Mouse (Mus musculus): ENCODE data around the gene Fpr1. TPM values are rescaled to one million over a fixed set of nuclear protein-coding genes. Genes with fewer than 3 reads are reported as not detected.
"Not testable (repeated sequence)": the region's sequence is repeated elsewhere in the genome, so short reads cannot be mapped to it uniquely, and the experiment has no call there.

The Fpr1 gene
- total RNA-seq, 2 experiments from 2014 or later: 2.9 TPM; not detected in 1

DNA sequence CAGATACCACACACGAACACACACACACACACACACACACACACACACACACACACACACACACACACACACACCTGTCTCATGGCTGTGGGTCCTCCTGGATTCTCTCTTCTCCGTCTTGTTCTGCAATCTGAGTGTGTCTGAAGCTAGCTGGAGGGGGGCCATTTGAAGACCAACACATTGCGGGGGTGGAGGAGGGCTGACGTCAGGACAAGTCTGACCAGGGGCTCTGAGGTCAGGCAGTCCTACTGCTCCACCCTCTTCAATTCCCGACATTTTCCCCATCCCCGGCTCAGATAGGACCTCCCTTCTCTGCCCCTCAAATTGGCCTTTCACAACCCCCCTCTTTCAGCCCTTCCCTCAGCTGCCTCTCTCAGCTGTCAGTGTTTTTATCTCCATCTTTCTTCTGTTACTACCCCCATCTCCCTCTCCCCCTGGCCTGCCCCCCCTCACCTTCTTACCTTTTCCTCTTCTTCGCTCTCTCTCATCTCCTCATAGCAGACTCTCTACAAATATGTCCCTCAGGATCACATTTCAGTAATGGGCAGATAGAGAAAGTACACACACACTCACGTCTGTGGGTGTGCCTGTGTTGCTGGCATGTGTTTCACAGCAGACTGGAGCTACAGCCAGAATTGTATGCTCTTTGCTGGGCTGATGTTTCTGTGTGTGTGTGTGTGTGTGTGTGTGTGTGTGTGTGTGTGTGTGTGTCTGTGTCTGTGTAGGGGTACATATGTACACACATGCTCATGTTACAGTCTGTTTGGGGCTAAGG lies 28.5 kb downstream of the Fpr1 start, which contains the start of gene Has1:
Has1 (minus strand) TSS at position 142 of the 775 bp plus-strand sequence.
- no peak for ATAC-seq (replicated peaks; ENCODE audit: poor library complexity, severe bottlenecking)

DNA sequence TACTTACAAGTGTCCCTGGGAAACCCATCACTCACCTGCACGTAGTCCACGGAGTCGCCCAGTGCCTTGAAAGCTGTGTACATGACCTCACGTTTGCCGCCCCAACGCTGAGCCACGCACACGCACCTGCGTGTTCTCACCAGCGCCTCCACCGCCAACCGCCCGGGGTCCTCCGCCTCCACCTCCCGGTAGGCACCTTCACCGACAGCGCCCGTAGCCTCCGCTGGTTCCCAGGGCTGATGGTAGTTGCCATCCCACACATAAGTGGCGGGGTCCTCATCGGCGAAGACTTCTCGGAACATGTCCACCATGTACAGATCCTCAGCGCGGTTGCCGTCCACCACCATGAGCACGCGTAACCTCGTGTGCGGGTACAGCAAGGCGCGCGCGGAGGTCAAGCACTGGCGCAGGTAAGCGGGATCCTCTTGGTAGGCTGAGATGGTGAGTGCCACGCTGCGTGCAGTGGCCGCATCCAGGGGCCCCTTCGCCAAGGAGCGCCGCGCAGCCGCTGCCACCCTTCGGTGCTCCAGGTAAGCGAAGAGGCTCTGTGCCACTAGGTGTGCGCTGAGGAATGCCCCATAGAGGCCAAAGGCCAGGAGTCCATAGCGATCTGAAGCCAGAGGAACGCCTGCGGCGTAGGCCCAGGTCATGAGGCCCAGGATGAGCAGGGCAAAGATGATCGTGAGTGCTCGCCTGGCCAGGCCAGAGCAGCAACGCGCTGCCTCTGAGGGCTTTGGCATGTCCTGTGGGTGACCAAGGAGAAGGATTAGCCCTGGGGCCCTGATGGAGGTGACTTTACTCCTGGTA lies 33.6 kb downstream of the Fpr1 start:
- ATAC-seq (replicated peaks; ENCODE audit: poor library complexity, severe bottlenecking): peak; percentile 15; the same call in 1 of the 2 replicates

DNA sequence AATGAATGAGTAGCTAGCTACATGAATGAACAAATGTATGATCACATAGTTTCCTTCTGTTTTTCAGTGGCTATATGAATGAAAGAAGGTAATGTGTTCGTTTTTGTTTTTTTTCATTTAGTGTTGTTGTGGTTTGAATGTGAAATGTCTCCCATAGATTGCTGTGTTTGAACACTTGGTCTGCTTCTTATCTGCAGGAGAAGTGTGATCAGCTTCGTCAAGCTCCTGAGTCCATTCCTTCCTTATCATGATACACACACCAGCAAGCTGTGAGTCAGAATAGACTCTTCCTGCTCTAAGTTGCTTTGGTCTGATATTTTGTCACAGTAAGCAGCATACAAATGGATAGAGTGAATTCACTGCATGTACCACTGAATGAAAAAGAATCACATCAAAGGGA lies 34.8 kb downstream of the Fpr1 start:
- no peak for ATAC-seq (replicated peaks; ENCODE audit: poor library complexity, severe bottlenecking)

DNA sequence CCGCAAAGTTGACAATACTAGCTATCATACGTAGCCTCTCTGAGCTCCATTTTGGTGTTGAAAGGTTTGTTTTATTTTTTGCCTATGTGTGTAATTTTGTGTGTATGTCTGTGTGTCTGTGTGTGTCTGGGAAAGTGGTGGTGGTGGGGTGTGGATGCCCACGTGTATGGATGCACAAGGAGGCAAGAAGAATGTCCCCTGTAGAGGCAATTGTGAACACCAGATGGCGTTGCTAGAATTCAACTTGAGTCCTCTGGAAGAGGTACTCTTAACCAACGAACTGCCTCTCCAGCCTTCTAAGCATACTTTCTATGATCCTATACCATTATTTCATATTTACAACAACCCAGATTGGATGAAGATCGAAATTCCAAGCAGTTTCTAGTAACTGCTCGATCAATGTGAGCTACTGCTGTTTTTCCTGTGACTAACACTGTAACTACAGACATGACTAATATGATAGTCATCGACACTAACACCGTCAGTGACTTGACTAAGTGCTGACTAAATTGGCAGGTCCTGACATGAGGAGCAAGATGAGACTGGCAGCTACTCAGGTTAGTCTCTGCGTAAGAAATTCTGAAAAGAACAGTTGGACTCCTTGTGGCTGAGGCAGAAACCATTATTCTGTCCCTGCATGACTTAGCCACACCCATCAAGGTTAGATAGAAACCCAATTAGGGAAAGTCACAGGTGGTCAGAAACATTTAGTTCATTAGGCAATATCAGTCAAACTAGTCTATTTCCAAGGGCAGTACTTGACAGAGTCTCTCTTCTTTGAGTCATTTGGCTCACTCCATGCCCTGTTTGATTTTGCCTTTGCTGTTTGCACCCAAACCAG lies 38.3 kb downstream of the Fpr1 start:
- peak; percentile 63; the same call in 1 of the 2 replicates for ATAC-seq (replicated peaks; ENCODE audit: poor library complexity, severe bottlenecking)

DNA sequence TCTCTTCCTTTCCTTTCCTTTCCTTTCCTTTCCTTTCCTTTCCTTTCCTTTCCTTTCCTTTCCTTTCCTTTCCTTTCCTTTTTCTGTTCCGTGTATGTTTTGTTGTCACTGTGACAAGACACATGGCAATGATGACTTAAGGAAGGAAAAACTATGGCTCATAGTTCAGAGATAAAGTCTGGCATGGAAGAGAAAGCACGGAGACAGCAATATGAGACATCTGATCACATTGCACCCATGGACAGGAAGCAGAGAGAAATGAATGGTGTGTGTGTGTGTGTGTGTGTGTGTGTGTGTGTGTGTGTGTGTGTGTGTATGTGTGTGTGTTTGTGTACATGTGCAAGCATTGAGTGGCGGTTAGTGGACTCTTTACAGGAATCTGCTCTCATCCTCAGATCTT lies 39.1 kb downstream of the Fpr1 start:
- not testable (repeated sequence) for ATAC-seq (replicated peaks; ENCODE audit: poor library complexity, severe bottlenecking)

DNA sequence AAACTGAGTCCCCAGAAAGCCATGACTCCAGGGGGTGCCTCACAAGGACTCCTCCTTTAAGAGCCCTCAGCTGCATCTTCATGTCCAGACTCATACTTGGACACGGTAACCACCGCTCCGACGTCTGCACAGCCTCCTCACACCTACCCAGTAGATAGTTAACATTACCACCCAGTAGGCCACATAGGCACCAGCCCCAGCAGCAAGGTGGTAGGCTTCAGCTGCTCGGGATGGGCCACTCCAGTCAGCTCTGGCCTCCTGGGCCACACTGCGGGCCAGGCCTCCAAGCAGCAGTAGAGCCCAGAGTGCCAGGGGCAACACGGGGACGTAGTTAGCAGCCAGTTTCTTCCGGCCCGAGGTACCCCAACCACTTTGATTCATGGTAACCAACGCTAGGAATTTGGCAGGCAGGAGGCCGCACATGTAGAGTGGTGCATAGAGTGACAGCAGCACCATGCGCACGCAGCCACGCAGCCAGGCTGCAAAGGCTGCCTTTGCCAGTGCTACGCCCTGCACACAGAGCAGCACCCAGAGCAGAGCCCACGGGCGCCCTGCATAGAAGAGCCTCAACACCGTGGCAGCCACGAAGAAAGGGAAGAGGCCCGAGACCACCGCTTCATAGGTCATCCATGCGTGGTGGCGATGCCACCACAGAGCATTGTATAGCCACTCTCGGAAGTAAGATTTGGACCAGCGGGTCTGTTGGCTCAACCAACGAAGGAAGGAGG lies 40.0 kb downstream of the Fpr1 start:
- ATAC-seq (replicated peaks; ENCODE audit: poor library complexity, severe bottlenecking): no peak

GRCm38 (mm10) chr17:17840796-17841195 lies 42.9 kb downstream of the Fpr1 start:
- ATAC-seq (replicated peaks; ENCODE audit: poor library complexity, severe bottlenecking): no peak

GRCm38 (mm10) chr17:17839276-17839675 lies 44.5 kb downstream of the Fpr1 start:
- peak; percentile 20; the same call in 1 of the 2 replicates for ATAC-seq (replicated peaks; ENCODE audit: poor library complexity, severe bottlenecking)

DNA sequence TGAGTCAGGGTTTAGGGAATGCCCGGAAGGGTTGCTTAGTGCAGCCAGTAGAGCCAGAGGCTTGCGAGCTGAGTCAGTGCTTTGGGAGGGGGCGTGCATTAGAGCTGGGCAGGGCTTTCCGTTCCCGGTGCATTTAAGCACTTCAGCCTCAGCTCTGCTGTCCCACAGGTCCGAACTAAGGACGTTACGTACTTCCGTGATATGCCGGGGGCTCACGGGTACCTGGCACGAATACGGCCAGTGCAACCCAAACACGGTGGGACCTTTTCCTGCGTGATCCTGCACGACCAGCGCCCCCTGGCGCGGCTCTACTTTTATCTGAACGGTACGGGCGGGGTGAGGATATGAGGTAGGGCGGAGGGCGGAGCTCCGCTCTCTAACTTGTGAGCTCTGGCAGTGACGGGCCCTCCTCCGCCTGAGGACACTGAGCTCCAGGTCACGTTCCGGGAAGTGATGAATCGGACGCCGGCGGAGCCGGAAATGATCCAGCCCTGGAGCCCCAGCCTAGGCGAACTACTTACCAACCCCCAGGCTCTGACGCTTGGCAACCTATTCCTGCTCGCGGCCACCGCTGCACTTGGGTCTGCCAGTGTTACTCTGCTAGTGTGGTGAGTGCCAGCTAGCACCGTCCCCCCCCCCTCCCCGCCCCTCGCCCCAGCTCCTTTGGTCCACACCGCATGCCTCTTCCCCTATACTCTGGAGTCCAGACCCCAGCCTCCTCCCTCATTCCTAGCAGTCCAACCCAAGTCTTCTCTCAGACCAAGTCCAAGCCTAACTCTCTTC lies 45.6 kb downstream of the Fpr1 start:
- ATAC-seq (replicated peaks; ENCODE audit: poor library complexity, severe bottlenecking): peak; percentile 91

- no peak for ATAC-seq (replicated peaks; ENCODE audit: poor library complexity, severe bottlenecking)
These were observed 46.3 kb downstream of the Fpr1 start for GRCm38 (mm10) chr17:17837426-17837825.

DNA sequence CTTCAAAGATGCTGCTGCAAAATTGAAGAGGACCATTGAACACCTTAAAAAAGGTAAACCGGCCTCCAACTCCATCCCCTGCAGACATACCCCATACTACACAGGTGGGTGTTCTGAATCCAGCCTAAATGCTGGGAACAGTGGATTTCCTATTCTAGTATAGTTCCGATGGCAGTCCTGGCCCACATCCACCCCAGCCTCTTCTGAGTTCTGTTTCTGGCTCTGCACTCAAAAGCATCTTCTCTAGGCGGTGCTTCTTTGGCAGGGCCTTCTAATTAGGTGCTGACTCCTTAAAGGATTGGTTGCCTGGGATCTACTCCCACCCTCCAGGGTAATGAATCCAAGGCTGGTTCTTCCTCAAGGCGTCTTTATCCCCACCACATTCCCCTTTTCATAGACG lies 47.6 kb downstream of the Fpr1 start:
- no peak for ATAC-seq (replicated peaks; ENCODE audit: poor library complexity, severe bottlenecking)

- ATAC-seq (replicated peaks; ENCODE audit: poor library complexity, severe bottlenecking): no peak
These were observed 48.8 kb downstream of the Fpr1 start for GRCm38 (mm10) chr17:17834896-17835295.

- ATAC-seq (replicated peaks; ENCODE audit: poor library complexity, severe bottlenecking): no peak
These were observed 53.0 kb downstream of the Fpr1 start for GRCm38 (mm10) chr17:17830731-17831130.

- no peak for ATAC-seq (replicated peaks; ENCODE audit: poor library complexity, severe bottlenecking)
These were observed 53.8 kb downstream of the Fpr1 start for GRCm38 (mm10) chr17:17829816-17830535.

DNA sequence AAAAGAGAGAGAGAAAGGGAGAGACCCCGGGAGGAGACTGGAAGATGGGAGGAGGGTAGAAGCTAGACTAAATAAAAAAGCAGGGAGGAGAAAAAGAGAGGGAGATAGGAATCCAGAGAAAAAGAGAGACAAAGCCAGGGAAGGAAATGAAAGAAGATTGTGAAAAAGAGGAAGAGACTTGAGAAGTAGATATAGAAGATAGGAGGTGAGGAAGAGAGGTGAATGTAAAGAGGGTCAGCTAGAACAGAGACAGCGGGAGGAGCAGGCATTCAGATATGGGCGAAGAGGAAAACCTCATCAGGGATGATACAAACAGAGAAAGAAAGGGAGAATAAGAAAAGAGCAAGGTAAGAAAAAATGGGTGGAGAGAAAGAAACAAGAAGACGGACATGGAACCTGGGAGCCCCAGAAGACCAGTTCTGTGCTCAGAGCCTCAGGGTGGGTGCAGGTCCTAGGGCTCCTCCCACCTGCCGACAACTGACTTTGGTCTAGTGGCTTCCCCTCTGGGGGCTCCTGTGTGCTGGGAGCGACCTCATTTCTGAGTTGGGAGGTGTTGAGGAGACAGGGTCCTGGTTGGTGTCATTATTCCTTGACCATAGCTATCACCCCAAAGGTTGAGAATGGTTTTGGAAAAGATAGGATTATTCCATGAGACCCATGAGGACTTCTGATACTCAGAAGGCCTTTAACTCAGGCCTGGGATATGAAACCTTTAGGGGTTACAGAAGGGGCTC lies 54.5 kb downstream of the Fpr1 start:
- ATAC-seq (replicated peaks; ENCODE audit: poor library complexity, severe bottlenecking): no peak

DNA sequence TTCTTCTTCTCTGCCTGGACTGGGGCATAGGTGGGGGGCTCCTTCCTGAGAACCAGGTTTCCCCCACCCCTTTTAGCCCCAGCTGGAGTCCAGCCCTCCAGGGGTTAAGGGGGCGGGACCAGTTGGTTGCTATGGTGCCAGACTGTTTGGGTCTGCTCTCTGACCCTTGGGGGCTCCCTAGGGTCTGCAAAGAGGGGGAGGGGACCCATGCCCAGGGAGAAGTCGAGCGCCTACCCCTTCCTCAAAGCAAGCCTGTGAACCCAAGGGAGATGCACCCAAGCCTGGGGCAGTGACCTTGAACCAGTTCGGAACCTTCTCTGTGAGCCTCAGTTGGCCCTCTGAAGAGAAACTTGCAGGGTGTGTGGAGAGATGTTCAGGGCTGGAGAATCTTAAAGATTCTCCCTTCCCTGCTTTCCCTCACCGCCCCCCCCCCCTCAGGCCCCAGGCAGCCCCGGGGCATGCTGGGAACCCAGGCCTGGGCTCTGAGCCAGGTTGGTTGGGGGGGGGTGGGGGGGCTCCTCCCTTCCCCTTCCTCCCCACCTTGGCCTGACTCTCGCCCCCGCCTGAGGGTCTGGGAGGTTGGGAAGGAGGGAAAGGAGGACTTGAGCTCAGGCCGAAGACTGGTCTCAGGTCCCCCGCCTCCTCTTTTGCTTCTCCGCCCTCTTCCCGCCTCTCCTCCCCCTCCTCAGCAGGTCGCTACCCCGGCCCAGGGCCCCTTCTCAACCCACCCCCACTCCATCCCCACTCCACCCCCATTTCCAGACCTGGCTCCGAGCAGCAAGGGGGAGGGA lies 55.4 kb downstream of the Fpr1 start:
- ATAC-seq (replicated peaks; ENCODE audit: poor library complexity, severe bottlenecking): no peak

DNA sequence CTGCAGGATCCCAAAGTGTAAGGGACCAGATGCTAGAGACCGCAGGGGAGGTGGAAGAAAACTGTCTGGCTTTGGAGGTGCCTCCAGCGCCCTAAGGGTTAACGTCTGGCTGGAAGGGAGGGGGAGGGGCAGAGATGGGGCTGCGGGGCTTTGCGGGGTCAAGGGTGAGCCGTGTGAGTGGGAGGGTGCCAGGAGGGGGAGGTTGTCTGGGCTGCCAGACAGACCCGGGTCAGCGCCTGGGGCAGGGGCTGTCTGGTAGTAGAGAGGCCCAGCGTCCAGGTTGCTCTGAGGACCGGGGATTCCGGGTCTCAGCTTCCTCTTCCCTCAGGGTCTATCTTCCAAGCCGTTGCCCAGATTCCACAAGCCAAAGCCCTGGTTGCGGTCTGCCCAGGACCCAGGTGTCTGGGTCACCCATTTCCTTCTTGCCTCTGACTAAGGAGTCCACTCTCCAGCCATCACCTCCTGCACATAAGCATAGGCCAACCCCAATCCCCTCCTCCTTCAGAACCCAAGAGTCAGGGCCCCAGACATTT lies 56.0 kb downstream of the Fpr1 start:
- ATAC-seq (replicated peaks; ENCODE audit: poor library complexity, severe bottlenecking): peak; percentile 49

Data from granulocyte monocyte progenitor cell, adult 5-6 weeks (primary cell).